Mouse (Mus musculus): ENCODE results near the gene Ccng2. TPM values are rescaled to one million over a fixed set of nuclear protein-coding genes. Genes with fewer than 3 reads are reported as not detected.

The Ccng2 gene
- polyA plus RNA-seq, 1 experiment from 2014 or later: 66.2 TPM

- H3K27me3 ChIP-seq (ENCODE audit: control insufficient read depth, insufficient read depth, low read depth, low read length): no peaks in the 10 kb centered on the region
- H3K9me3 ChIP-seq (replicated peaks; ENCODE audit: control insufficient read depth, low read length, poor library complexity, severe bottlenecking): no peaks in the 10 kb centered on the region
- no peaks in the 10 kb centered on the region for H3K4me1 ChIP-seq (ENCODE audit: control insufficient read depth, insufficient read depth, low read length)
- H3K4me3 ChIP-seq (ENCODE audit: low read depth, low read length): no peak overlapping the region
- H3K4me2 ChIP-seq (ENCODE audit: low read length): no peak overlapping the region
- no peak overlapping the region for H3K9ac ChIP-seq (ENCODE audit: low read depth, low read length)
- no peaks in the 10 kb centered on the region for H3K36me3 ChIP-seq (ENCODE audit: control insufficient read depth, insufficient read depth, low read length)
- H3K27ac ChIP-seq (ENCODE audit: low read length): no peak overlapping the region
- ATAC-seq: no peak
- 85% methylated on average over 2 of the region's 2 CpGs for WGBS
Observed at GRCm38 (mm10) chr5:93234605-93235004, 32.5 kb upstream of the Ccng2 start.

GRCm38 (mm10) chr5:93235888-93236287 is 31.2 kb upstream of the Ccng2 start:
- 66% methylated on average over 3 of the region's 3 CpGs for WGBS
- no peak for ATAC-seq
- no peak overlapping the region for H3K9ac ChIP-seq (ENCODE audit: low read depth, low read length)
- no peak overlapping the region for H3K27ac ChIP-seq (ENCODE audit: low read length)
- no peak overlapping the region for H3K4me3 ChIP-seq (ENCODE audit: low read depth, low read length)
- H3K27me3 ChIP-seq (ENCODE audit: control insufficient read depth, insufficient read depth, low read depth, low read length): no peaks in the 10 kb centered on the region
- H3K36me3 ChIP-seq (ENCODE audit: control insufficient read depth, insufficient read depth, low read length): no peaks in the 10 kb centered on the region
- H3K4me2 ChIP-seq (ENCODE audit: low read length): no peak overlapping the region
- no peaks in the 10 kb centered on the region for H3K9me3 ChIP-seq (replicated peaks; ENCODE audit: control insufficient read depth, low read length, poor library complexity, severe bottlenecking)
- H3K4me1 ChIP-seq (ENCODE audit: control insufficient read depth, insufficient read depth, low read length): no peaks in the 10 kb centered on the region

- no peak overlapping the region for H3K4me3 ChIP-seq (ENCODE audit: low read depth, low read length)
- H3K27ac ChIP-seq (ENCODE audit: low read length): no peak overlapping the region
- no peaks in the 10 kb centered on the region for H3K27me3 ChIP-seq (ENCODE audit: control insufficient read depth, insufficient read depth, low read depth, low read length)
- H3K36me3 ChIP-seq (ENCODE audit: control insufficient read depth, insufficient read depth, low read length): no peaks in the 10 kb centered on the region
- no peak overlapping the region for H3K4me2 ChIP-seq (ENCODE audit: low read length)
- no peak for ATAC-seq
- H3K9me3 ChIP-seq (replicated peaks; ENCODE audit: control insufficient read depth, low read length, poor library complexity, severe bottlenecking): no peaks in the 10 kb centered on the region
- no peak overlapping the region for H3K9ac ChIP-seq (ENCODE audit: low read depth, low read length)
- 89% methylated on average over 4 of the region's 4 CpGs for WGBS
- no peaks in the 10 kb centered on the region for H3K4me1 ChIP-seq (ENCODE audit: control insufficient read depth, insufficient read depth, low read length)
Observed at GRCm38 (mm10) chr5:93236541-93236940, 30.5 kb upstream of the Ccng2 start.

DNA sequence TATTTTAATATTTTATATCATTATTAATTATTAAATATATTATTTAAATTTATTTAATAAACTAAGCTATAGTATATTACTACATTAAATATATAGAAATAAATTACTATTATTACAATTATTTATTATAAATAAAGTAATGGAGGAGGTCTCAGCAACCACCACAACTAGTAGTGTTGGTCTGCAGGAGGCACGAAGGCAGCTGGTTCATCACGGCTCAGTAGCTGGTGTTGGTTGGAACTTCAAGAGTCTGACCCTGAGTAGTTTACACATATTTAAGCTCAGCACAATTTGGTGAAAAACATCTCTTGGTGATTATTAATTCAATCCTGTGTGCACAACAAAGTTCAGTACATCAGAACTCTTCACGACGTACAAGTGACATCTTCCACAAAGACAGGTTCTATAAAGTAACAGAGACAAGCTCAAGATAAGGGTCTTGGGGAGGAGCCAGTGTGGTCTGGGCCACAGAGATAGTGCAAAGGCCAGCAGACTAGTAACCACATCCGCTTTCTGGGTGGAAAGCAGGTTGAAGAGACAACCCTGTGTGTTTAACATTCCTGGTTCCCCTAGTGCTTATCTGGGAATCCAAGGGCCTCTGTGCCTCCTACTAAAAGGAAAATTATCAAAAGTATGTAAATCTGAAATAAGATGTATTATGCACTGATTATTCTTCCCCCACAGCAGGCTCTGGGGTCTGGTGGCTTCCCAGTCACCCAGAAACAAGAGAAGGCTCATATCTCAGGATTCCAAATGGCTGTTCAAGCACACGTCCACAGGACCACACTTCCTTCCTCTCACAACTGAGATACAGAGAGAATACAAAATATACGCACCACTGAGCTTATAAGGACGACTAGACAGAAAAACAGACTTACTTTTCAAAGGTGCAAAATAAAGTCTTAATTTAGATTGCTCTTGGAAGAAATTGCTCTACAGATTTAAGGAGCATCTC is 27.2 kb upstream of the Ccng2 start:
- Histone ChIP-seq H3K4me2 (ENCODE audit: low read length) (no peak overlapping the region), H3K27ac (ENCODE audit: low read length) (no peak overlapping the region), H3K4me1 (ENCODE audit: control insufficient read depth, insufficient read depth, low read length) (no peaks in the 10 kb centered on the region), H3K4me3 (ENCODE audit: low read depth, low read length) (no peak overlapping the region), H3K36me3 (ENCODE audit: control insufficient read depth, insufficient read depth, low read length) (no peaks in the 10 kb centered on the region), H3K27me3 (ENCODE audit: control insufficient read depth, insufficient read depth, low read depth, low read length) (no peaks in the 10 kb centered on the region), H3K9ac (ENCODE audit: low read depth, low read length) (no peak overlapping the region), H3K9me3 (replicated peaks; ENCODE audit: control insufficient read depth, low read length, poor library complexity, severe bottlenecking) (no peaks in the 10 kb centered on the region)
- ATAC-seq: no peak
- 83% methylated on average over 8 of the region's 8 CpGs for WGBS

- H3K4me2 ChIP-seq (ENCODE audit: low read length): no peak overlapping the region
- H3K27me3 ChIP-seq (ENCODE audit: control insufficient read depth, insufficient read depth, low read depth, low read length): no peaks in the 10 kb centered on the region
- H3K9me3 ChIP-seq (replicated peaks; ENCODE audit: control insufficient read depth, low read length, poor library complexity, severe bottlenecking): no peaks in the 10 kb centered on the region
- H3K9ac ChIP-seq (ENCODE audit: low read depth, low read length): no peak overlapping the region
- WGBS: 76% methylated on average over 2 of the region's 2 CpGs
- H3K4me1 ChIP-seq (ENCODE audit: control insufficient read depth, insufficient read depth, low read length): no peaks in the 10 kb centered on the region
- no peak for ATAC-seq
- no peak overlapping the region for H3K4me3 ChIP-seq (ENCODE audit: low read depth, low read length)
- no peak overlapping the region for H3K27ac ChIP-seq (ENCODE audit: low read length)
- H3K36me3 ChIP-seq (ENCODE audit: control insufficient read depth, insufficient read depth, low read length): no peaks in the 10 kb centered on the region
Observed at GRCm38 (mm10) chr5:93245280-93245679, 21.8 kb upstream of the Ccng2 start.

DNA sequence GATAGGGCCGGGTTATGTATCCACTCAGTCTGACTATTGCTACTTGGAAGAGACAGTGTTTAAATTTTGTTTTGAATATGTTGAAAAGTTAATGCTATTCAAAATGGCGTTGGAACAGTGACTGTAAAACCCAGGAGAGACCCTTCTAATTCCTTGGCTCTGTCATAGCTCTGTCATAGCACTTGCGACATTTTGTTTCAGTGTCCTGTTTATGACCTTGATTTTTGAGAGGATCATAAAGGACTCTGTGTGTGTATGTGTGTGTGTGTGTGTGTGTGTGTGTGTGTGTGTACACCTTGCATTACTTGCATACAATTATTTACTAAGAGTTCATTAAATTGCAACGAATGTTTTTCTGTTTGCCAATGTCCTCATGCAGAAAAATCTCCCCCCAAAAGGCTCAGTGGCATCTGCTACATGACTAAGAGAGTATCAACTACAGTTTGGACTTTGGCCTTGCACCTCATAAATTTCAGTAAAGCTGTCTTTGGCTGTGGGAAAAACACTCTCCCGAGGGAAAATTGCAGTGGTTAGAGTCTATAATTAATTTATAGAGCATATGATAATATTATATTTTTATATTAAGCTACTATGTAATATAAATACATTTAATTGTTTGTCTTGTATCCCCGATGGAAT is 17.0 kb upstream of the Ccng2 start:
- H3K4me2 ChIP-seq (ENCODE audit: low read length): no peak overlapping the region
- no peaks in the 10 kb centered on the region for H3K4me1 ChIP-seq (ENCODE audit: control insufficient read depth, insufficient read depth, low read length)
- WGBS: 86% methylated on average over 6 of the region's 6 CpGs
- H3K9ac ChIP-seq (ENCODE audit: low read depth, low read length): no peak overlapping the region
- H3K27me3 ChIP-seq (ENCODE audit: control insufficient read depth, insufficient read depth, low read depth, low read length): no peaks in the 10 kb centered on the region
- ATAC-seq: no peak
- H3K9me3 ChIP-seq (replicated peaks; ENCODE audit: control insufficient read depth, low read length, poor library complexity, severe bottlenecking): no peaks in the 10 kb centered on the region; the same call in 1 of the 2 replicates
- no peaks in the 10 kb centered on the region for H3K36me3 ChIP-seq (ENCODE audit: control insufficient read depth, insufficient read depth, low read length)
- no peak overlapping the region for H3K4me3 ChIP-seq (ENCODE audit: low read depth, low read length)
- no peak overlapping the region for H3K27ac ChIP-seq (ENCODE audit: low read length)

DNA sequence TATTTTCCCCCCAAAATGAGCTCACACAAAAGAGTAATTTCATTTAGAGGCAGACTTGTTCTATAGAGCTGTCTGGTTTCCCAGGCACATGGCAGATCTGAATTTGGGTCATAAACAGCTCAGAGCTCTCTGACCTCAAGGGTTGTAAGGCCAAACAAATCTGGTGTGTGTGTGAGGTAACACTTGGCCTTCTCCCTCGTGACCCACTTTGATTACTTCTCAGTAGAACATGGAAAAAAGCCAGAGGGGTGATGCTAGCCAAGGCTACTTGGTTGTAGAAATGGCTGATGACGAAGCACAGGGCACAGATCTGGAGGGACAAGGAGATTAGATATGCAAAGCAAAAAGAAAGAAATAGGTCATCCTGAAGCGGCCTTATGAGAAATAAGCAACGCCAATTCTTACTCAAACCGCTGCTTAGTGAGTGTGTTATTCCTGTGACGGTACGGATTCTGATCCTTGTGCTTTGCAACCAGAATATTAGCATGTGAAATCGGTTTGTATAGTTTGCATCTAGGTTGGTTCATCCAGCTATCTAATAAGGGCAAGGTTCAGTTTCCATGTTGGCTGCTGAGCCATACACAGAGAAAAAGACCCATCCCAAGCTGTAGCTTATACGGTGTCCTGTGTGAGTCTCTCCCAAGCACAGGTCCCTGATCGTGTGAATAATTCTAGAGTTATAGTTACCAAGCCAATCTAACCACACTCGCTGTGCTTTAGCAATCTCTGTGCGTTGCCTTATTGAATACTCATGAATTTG is 15.9 kb upstream of the Ccng2 start:
- Histone ChIP-seq H3K4me3 (ENCODE audit: low read depth, low read length) (no peak overlapping the region), H3K4me1 (ENCODE audit: control insufficient read depth, insufficient read depth, low read length) (no peaks in the 10 kb centered on the region), H3K9ac (ENCODE audit: low read depth, low read length) (no peak overlapping the region), H3K27me3 (ENCODE audit: control insufficient read depth, insufficient read depth, low read depth, low read length) (no peaks in the 10 kb centered on the region), H3K36me3 (ENCODE audit: control insufficient read depth, insufficient read depth, low read length) (no peaks in the 10 kb centered on the region), H3K9me3 (replicated peaks; ENCODE audit: control insufficient read depth, low read length, poor library complexity, severe bottlenecking) (no peaks in the 10 kb centered on the region; the same call in 1 of the 2 replicates), H3K4me2 (ENCODE audit: low read length) (no peak overlapping the region), H3K27ac (ENCODE audit: low read length) (no peak overlapping the region)
- WGBS: 89% methylated on average over 12 of the region's 12 CpGs
- no peak for ATAC-seq

DNA sequence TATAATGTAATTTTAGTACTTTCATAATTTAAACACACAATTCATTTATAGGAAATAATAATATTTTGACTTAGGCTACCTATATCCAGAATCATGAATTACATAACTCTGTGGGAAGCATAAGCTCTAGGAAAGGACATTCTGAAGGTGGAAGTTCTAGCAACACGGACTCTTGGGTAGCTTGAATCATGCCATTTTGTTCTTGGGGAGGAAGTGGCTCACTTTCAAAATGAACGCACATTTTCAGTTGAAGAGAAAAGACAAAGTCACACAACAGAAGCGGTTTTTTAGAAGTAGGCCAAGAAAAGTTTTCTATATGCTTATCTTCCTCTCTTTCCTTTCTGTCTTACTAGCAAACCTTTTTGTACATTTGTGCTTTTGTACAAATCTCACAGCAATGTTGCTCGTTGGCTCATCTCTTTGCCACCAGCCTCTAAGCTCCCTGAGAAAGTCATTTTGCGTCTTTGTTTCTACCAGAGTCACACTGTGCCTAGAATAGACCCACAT is 11.2 kb upstream of the Ccng2 start:
- ATAC-seq: no peak
- Histone ChIP-seq H3K27me3 (ENCODE audit: control insufficient read depth, insufficient read depth, low read depth, low read length) (no peaks in the 10 kb centered on the region), H3K9me3 (replicated peaks; ENCODE audit: control insufficient read depth, low read length, poor library complexity, severe bottlenecking) (no peaks in the 10 kb centered on the region; the same call in 1 of the 2 replicates), H3K4me2 (ENCODE audit: low read length) (no peak overlapping the region), H3K9ac (ENCODE audit: low read depth, low read length) (no peak overlapping the region), H3K36me3 (ENCODE audit: control insufficient read depth, insufficient read depth, low read length) (no peaks in the 10 kb centered on the region), H3K4me1 (ENCODE audit: control insufficient read depth, insufficient read depth, low read length) (no peaks in the 10 kb centered on the region), H3K4me3 (ENCODE audit: low read depth, low read length) (no peak overlapping the region), H3K27ac (ENCODE audit: low read length) (no peak overlapping the region)
- WGBS: 90% methylated on average over 5 of the region's 5 CpGs

Data from midbrain, embryonic 16.5 days (tissue).